ENCODE assay signal across 27 mouse cellular contexts in the genomic region with DNA sequence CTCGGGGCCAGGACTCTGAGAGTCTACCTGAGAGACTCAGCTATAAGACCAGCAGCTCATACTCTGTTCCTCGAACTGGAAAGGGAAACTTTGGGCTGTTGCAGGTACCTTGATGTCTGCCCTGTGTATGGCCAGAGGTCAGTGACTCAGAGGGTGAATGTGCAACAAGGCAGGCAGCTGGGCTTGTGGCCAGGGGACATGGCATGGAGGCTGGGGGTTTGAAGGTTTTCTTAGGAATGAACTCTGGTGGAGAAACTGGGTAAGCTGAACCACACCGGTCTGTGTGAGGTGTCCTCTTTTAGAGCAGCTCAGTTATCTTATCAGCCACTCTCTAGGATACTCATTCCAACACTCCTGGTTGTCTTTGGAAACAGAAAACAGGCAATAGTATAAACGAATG.
A peak's percentile ranks its signal among the peaks of the same experiment; 100 is the strongest.
DNase-seq lines count a peak whose midpoint lies in the region; ATAC-seq and TF ChIP-seq lines count a peak whose summit lies in the region.
"Had no signal": no experiment of that assay in that cellular context is flagged by ENCODE, and none has a peak within 500 bp of the region (broad histone marks: within the 10 kb centered on the region; RNA-seq: fewer than 3 reads in every experiment).

No protein-coding gene starts in this region.

- 0 out of 2 replicates have a peak, but pooled peaks have one; percentile 25 for ATAC-seq in liver, postnatal 0 days
- ATAC-seq in inflammation-experienced regulatory T-cells, adult 6 months = no peak
- no peak for ATAC-seq in liver, embryonic 12.5 days
- ATAC-seq: forebrain, embryonic 13.5 days; midbrain, embryonic 16.5 days had no signal

- DNase-seq in liver, postnatal 0 days = no peak
- no peak for DNase-seq in liver
- peak; percentile 30 for DNase-seq in adipocyte (ENCODE audit: low spot score)
- peak; percentile 18 to 47 for DNase-seq in adrenal gland, postnatal 36 days
- no peak for DNase-seq in urinary bladder, adult 18-20 months (ENCODE audit: low spot score in 2 of 2)
- DNase-seq: B cell, adult 2 months; cerebellum, adult 2 months; cerebellum, postnatal 14 days; gastrocnemius, postnatal 10 days; heart, postnatal 10 days; kidney, adult 11 months; kidney, postnatal 36 days; right cerebral cortex, adult 18-20 months; right cerebral cortex, postnatal 4 days; thymus, postnatal 4 days had no signal

- no peak overlapping the region for H3K27ac ChIP-seq in liver, postnatal 0 days (ENCODE audit: low read depth)
- no peak overlapping the region for H3K27ac ChIP-seq in liver, embryonic 12.5 days
- H3K27ac ChIP-seq: forebrain, embryonic 13.5 days; heart, embryonic 13.5 days; hindbrain, embryonic 14.5 days; layer of hippocampus, adult 2 months; liver, embryonic 15.5 days; lung, embryonic 15.5 days; neural tube, embryonic 12.5 days had no signal

- TF ChIP-seq CTCF in liver, postnatal 0 days (IDR thresholded peaks at IDR 0.05; ENCODE audit: low read depth) = no peak

- H3K9ac ChIP-seq in liver, postnatal 0 days (replicated peaks) = no peak overlapping the region
- no peak overlapping the region for H3K9ac ChIP-seq in liver, embryonic 12.5 days
- H3K9ac ChIP-seq: forebrain, embryonic 13.5 days; heart, embryonic 13.5 days; hindbrain, embryonic 14.5 days; liver, embryonic 15.5 days; lung, embryonic 15.5 days; neural tube, embryonic 12.5 days had no signal

- H3K36me3 ChIP-seq in liver, postnatal 0 days (replicated peaks; ENCODE audit: insufficient read depth, low read length) = no peaks in the 10 kb centered on the region
- no peaks in the 10 kb centered on the region for H3K36me3 ChIP-seq in liver, embryonic 12.5 days
- H3K36me3 ChIP-seq: heart, embryonic 13.5 days; liver, embryonic 15.5 days; lung, embryonic 15.5 days; neural tube, embryonic 12.5 days had no signal

- 52% methylated on average over 4 of the region's 4 CpGs for WGBS in liver, postnatal 0 days (ENCODE audit: insufficient replicate concordance)
- 65% methylated on average over 4 of the region's 4 CpGs for WGBS in liver, embryonic 12.5 days (ENCODE audit: insufficient replicate concordance)

- no peak for TF ChIP-seq EP300 in liver, postnatal 0 days (IDR thresholded peaks at IDR 0.05; ENCODE audit: low read depth)

- no peak overlapping the region for H3K4me2 ChIP-seq in liver, postnatal 0 days (ENCODE audit: low read depth, low read length)
- no peak overlapping the region for H3K4me2 ChIP-seq in liver, embryonic 12.5 days
- H3K4me2 ChIP-seq: forebrain, embryonic 13.5 days; heart, embryonic 13.5 days; hindbrain, embryonic 14.5 days; liver, embryonic 15.5 days; lung, embryonic 15.5 days; midbrain, embryonic 11.5 days; neural tube, embryonic 12.5 days had no signal

- no peaks in the 10 kb centered on the region for H3K9me3 ChIP-seq in liver, postnatal 0 days (ENCODE audit: low read length)
- H3K9me3 ChIP-seq in liver, embryonic 12.5 days (replicated peaks) = no peaks in the 10 kb centered on the region
- H3K9me3 ChIP-seq: forebrain, embryonic 13.5 days; heart, embryonic 13.5 days; liver, embryonic 15.5 days; lung, embryonic 15.5 days; neural tube, embryonic 12.5 days had no signal

- H3K4me1 ChIP-seq in liver, postnatal 0 days (ENCODE audit: insufficient read depth) = no peaks in the 10 kb centered on the region
- H3K4me1 ChIP-seq in liver, embryonic 12.5 days = no peaks in the 10 kb centered on the region
- H3K4me1 ChIP-seq: forebrain, embryonic 13.5 days; liver, embryonic 15.5 days; lung, embryonic 15.5 days; neural tube, embryonic 12.5 days had no signal

- H3K27me3 ChIP-seq in liver, postnatal 0 days (ENCODE audit: insufficient read depth, low read length) = no peaks in the 10 kb centered on the region
- H3K27me3 ChIP-seq in liver, embryonic 12.5 days (replicated peaks) = no peaks in the 10 kb centered on the region
- H3K27me3 ChIP-seq: CH12.LX; forebrain, embryonic 13.5 days; heart, embryonic 13.5 days; liver, embryonic 15.5 days; lung, embryonic 15.5 days; neural tube, embryonic 12.5 days had no signal

- no peak overlapping the region for H3K4me3 ChIP-seq in liver, postnatal 0 days (ENCODE audit: low read depth, low read length)
- no peak overlapping the region for H3K4me3 ChIP-seq in liver, embryonic 12.5 days
- H3K4me3 ChIP-seq: forebrain, embryonic 13.5 days; heart, embryonic 13.5 days; layer of hippocampus, adult 2 months; liver, embryonic 15.5 days; lung, embryonic 15.5 days; neural tube, embryonic 12.5 days had no signal

Comparison
In these comparisons a context has a peak if more than half of its experiments do, and no peak if none do; other contexts are left out.
1. DNase-seq: peak in adipocyte (single experiment) and adrenal gland, postnatal 36 days (2 of 2); none in liver, postnatal 0 days (single experiment), liver (single experiment) and urinary bladder, adult 18-20 months (0 of 2).